Mouse (Mus musculus): ENCODE results near the gene Mrpl58. TPM values are rescaled to one million over a fixed set of nuclear protein-coding genes. Genes with fewer than 3 reads are reported as not detected.

Gene Mrpl58
- polyA plus RNA-seq, 1 experiment = 5.7 TPM

- peaks cover 71% of the 10 kb centered on the region for H3K36me3 ChIP-seq (ENCODE audit: control insufficient read depth)
- H3K4me1 ChIP-seq (ENCODE audit: control insufficient read depth) = peaks cover 8% of the 10 kb centered on the region
These were observed 25.8 kb downstream of the Mrpl58 start for GRCm38 (mm10) chr11:115429307-115429706.

GRCm38 (mm10) chr11:115430561-115430960 is 27.0 kb downstream of the Mrpl58 start:
- Histone ChIP-seq H3K9me3 (ENCODE audit: control insufficient read depth, low read length) (no peaks in the 10 kb centered on the region), H3K4me3 (replicated peaks) (no peak overlapping the region), H3K4me1 (ENCODE audit: control insufficient read depth) (peaks cover 8% of the 10 kb centered on the region), H3K27me3 (ENCODE audit: control insufficient read depth) (peaks cover 15% of the 10 kb centered on the region), H3K36me3 (ENCODE audit: control insufficient read depth) (peaks cover 59% of the 10 kb centered on the region)
- TF ChIP-seq TAL1 (IDR thresholded peaks at IDR 0.05; ENCODE audit: low read length) = no peak
- no peak for TF ChIP-seq GATA1 (IDR thresholded peaks at IDR 0.05; ENCODE audit: low read length)

More at GRCm38 (mm10) chr11:115429307-115429706, 25.8 kb downstream of the Mrpl58 start:
- TF ChIP-seq GATA1 (IDR thresholded peaks at IDR 0.05; ENCODE audit: low read length) = no peak
- no peak for TF ChIP-seq TAL1 (IDR thresholded peaks at IDR 0.05; ENCODE audit: low read length)
- H3K9me3 ChIP-seq (ENCODE audit: control insufficient read depth, low read length) = no peaks in the 10 kb centered on the region
- H3K27me3 ChIP-seq (ENCODE audit: control insufficient read depth) = peaks cover 2% of the 10 kb centered on the region
- H3K4me3 ChIP-seq (replicated peaks) = no peak overlapping the region

DNA sequence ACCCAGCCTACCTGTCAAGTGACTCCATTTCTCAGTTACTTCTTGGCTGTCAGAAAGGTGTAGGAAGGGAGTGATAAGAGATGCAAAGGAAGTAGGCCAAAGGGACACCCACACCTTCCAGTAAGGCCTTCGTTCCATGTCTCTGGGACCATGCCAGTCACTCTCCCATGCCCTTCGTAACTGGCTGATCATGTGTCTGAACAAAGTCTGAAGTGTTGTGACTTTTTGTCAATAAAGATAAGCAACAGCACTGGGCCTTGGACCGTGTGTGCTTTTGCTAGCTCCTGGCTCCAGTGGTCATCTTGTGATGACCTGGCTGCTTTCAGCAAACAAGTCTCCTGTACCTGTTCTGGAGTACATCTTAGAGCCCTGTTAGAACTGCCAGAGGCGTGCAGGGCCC is 29.3 kb downstream of the Mrpl58 start:
- TF ChIP-seq GATA1 (IDR thresholded peaks at IDR 0.05; ENCODE audit: low read length) (no peak), TAL1 (IDR thresholded peaks at IDR 0.05; ENCODE audit: low read length) (no peak)
- Histone ChIP-seq H3K27me3 (ENCODE audit: control insufficient read depth) (peaks cover 33% of the 10 kb centered on the region), H3K36me3 (ENCODE audit: control insufficient read depth) (peaks cover 40% of the 10 kb centered on the region), H3K9me3 (ENCODE audit: control insufficient read depth, low read length) (no peaks in the 10 kb centered on the region), H3K4me1 (ENCODE audit: control insufficient read depth) (peaks cover 11% of the 10 kb centered on the region), H3K4me3 (replicated peaks) (no peak overlapping the region)

DNA sequence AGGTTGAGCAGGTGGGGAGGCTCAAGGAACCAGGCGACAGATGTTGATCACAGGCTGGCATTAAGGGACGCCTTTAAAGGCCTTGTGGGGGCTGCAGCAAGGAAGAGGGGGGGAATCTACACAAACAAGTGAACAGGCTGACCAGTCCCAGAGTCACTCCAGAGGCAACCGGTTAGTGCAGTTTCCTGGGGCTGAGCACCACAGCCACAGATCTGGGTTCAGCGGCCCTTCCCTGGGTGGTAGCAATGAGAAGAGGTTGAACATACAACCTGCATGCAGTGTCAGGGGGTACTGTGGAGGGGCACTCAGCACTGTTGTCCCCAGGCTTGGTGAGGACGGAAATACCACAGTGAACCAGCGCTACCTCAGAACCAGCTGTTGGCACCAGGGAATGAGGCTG is 29.8 kb downstream of the Mrpl58 start:
- Histone ChIP-seq H3K36me3 (ENCODE audit: control insufficient read depth) (peaks cover 39% of the 10 kb centered on the region), H3K4me3 (replicated peaks) (no peak overlapping the region), H3K4me1 (ENCODE audit: control insufficient read depth) (peaks cover 8% of the 10 kb centered on the region), H3K9me3 (ENCODE audit: control insufficient read depth, low read length) (no peaks in the 10 kb centered on the region), H3K27me3 (ENCODE audit: control insufficient read depth) (peaks cover 33% of the 10 kb centered on the region)
- TF ChIP-seq TAL1 (IDR thresholded peaks at IDR 0.05; ENCODE audit: low read length) (no peak), GATA1 (IDR thresholded peaks at IDR 0.05; ENCODE audit: low read length) (no peak)

DNA sequence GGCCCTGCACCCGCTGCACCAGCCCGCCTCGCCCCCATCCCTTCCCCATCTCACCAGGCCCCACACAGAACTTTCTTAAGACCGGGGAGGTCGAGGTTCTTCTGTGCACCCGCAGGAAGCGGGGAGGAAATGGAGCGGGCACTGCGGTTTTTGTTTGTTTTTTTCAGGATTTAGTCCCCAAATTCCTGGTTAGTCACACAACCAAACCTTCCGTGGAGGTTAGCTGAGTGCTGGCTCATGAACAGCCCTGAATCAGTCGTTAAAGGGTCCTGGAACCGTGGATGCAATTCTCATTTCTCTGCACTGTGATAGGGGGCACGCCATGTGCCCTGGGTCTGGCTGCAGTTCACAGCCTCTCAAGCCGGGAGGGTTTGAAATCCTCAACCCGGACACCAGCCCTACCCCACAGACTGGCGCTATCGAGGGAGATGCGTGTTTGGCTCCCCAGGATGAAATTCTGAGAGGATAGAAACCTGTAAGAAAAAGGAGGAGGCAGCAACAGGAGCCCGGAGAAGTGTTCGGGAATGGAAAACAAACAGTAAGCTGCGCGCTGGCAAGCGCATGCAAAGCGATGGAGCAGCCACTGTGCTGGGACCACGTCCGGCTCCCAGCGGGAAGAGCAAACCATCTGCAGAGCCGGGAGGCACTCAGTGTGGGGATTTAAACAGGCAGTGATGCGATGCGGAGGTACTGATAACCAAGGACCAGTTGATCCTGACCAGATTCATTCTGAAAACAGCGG is 32.2 kb downstream of the Mrpl58 start:
- peaks cover 16% of the 10 kb centered on the region for H3K36me3 ChIP-seq (ENCODE audit: control insufficient read depth)
- H3K4me1 ChIP-seq (ENCODE audit: control insufficient read depth) = peaks cover 8% of the 10 kb centered on the region
- peaks cover 37% of the 10 kb centered on the region for H3K27me3 ChIP-seq (ENCODE audit: control insufficient read depth)
- TF ChIP-seq GATA1 (IDR thresholded peaks at IDR 0.05; ENCODE audit: low read length) = no peak
- peaks cover 9% of the 10 kb centered on the region for H3K9me3 ChIP-seq (ENCODE audit: control insufficient read depth, low read length)
- H3K4me3 ChIP-seq (replicated peaks) = no peak overlapping the region

- peaks cover 8% of the 10 kb centered on the region for H3K4me1 ChIP-seq (ENCODE audit: control insufficient read depth)
- no peak for TF ChIP-seq TAL1 (IDR thresholded peaks at IDR 0.05; ENCODE audit: low read length)
- 0 out of 2 replicates have a peak, but pooled peaks have one; percentile 10 for TF ChIP-seq GATA1 (IDR thresholded peaks at IDR 0.05; ENCODE audit: low read length)
- peaks cover 9% of the 10 kb centered on the region for H3K9me3 ChIP-seq (ENCODE audit: control insufficient read depth, low read length)
- peaks cover 42% of the 10 kb centered on the region for H3K27me3 ChIP-seq (ENCODE audit: control insufficient read depth)
- H3K4me3 ChIP-seq (replicated peaks) = no peak overlapping the region
- no peaks in the 10 kb centered on the region for H3K36me3 ChIP-seq (ENCODE audit: control insufficient read depth)
These were observed 34.1 kb downstream of the Mrpl58 start for GRCm38 (mm10) chr11:115437571-115438122.

GRCm38 (mm10) chr11:115439326-115439725 is 35.8 kb downstream of the Mrpl58 start:
- Histone ChIP-seq H3K27me3 (ENCODE audit: control insufficient read depth) (peaks cover 40% of the 10 kb centered on the region), H3K36me3 (ENCODE audit: control insufficient read depth) (no peaks in the 10 kb centered on the region), H3K4me3 (replicated peaks) (no peak overlapping the region), H3K4me1 (ENCODE audit: control insufficient read depth) (peaks cover 8% of the 10 kb centered on the region), H3K9me3 (ENCODE audit: control insufficient read depth, low read length) (peaks cover 9% of the 10 kb centered on the region)
- TF ChIP-seq TAL1 (IDR thresholded peaks at IDR 0.05; ENCODE audit: low read length) (no peak), GATA1 (IDR thresholded peaks at IDR 0.05; ENCODE audit: low read length) (no peak)

DNA sequence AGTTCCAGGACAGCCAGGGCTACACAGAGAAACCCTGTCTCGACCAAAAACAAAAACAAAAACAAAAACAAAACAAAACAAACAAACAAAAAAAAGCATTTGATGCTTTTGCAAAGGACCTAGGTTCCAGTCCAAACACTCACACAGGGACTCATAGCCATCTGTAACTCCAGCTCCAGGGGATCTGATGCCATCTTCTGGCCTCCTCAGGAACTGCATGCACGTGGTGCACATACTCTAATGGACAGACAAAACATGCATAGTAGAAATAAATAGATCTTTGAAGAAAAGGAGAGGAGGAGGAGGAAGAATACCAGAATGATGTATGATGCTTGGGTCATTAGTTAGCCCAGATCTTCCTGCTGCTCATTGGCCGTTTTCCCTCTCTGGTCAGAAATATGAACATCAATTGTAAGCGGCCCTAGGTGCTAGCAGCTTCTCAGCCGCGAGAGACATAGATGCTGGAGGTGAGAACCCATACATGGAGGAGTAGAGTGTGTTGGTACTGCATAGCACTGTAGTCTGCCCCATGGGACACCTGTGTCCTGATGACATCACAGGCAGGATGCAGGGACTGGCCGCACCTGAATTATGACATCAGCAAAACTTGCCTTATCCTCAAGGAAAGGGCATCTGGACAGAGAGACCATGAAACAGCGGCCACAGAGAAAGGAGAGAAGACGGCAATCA is 36.5 kb downstream of the Mrpl58 start, which contains the start of gene Trim80:
Trim80 (plus strand) TSS at position 640 of the 690 bp plus-strand sequence.
- H3K4me1 ChIP-seq (ENCODE audit: control insufficient read depth) = peaks cover 8% of the 10 kb centered on the region
- no peak for TF ChIP-seq GATA1 (IDR thresholded peaks at IDR 0.05; ENCODE audit: low read length)
- peaks cover 34% of the 10 kb centered on the region for H3K27me3 ChIP-seq (ENCODE audit: control insufficient read depth)
- H3K36me3 ChIP-seq (ENCODE audit: control insufficient read depth) = no peaks in the 10 kb centered on the region
- no peak within 1 kb of the TSS for H3K4me3 ChIP-seq (replicated peaks)
- peaks cover 9% of the 10 kb centered on the region for H3K9me3 ChIP-seq (ENCODE audit: control insufficient read depth, low read length)

- TF ChIP-seq GATA1 (IDR thresholded peaks at IDR 0.05; ENCODE audit: low read length) (no peak), TAL1 (IDR thresholded peaks at IDR 0.05; ENCODE audit: low read length) (no peak)
- peaks cover 9% of the 10 kb centered on the region for H3K9me3 ChIP-seq (ENCODE audit: control insufficient read depth, low read length)
- H3K36me3 ChIP-seq (ENCODE audit: control insufficient read depth) = no peaks in the 10 kb centered on the region
- no peak overlapping the region for H3K4me3 ChIP-seq (replicated peaks)
- H3K4me1 ChIP-seq (ENCODE audit: control insufficient read depth) = peaks cover 8% of the 10 kb centered on the region
- H3K27me3 ChIP-seq (ENCODE audit: control insufficient read depth) = peaks cover 22% of the 10 kb centered on the region
These were observed 37.9 kb downstream of the Mrpl58 start for GRCm38 (mm10) chr11:115441417-115441816.

Measured in erythroblast, embryonic 14.5 days (primary cell).